Mouse (Mus musculus) liver, adult 2 months (tissue): ENCODE data around the gene Hist1h1d. TPM values are rescaled to one million over a fixed set of nuclear protein-coding genes. Genes with fewer than 3 reads are reported as not detected.
"Not testable (repeated sequence)": the region's sequence is repeated elsewhere in the genome, so short reads cannot be mapped to it uniquely, and the experiment has no call there.

Experiments
- DNase-seq: peaks from one replicate; pipeline ENCODE4 v3.0.0-alpha.2; 2011; ENCODE audit warnings: low read depth, low spot score; ENCODE audit errors: extremely low read depth
- H3K27ac ChIP-seq: fragments of 200-500 bp; replicated peaks from 2 replicates; pipeline ENCODE4 v1.5.1; 2012; ENCODE audit warnings: low read depth, mild to moderate bottlenecking, control low read depth, inconsistent platforms, low read length; ENCODE audit not compliant: insufficient read depth
- H3K27me3 ChIP-seq: fragments of 200-500 bp; 2 replicates; pipeline ENCODE4 v1.6.1; 2012; ENCODE audit warnings: mild to moderate bottlenecking, moderate library complexity, low read length, inconsistent platforms; ENCODE audit not compliant: control insufficient read depth, insufficient read depth
- H3K36me3 ChIP-seq: fragments of 200-500 bp; 2 replicates; pipeline ENCODE4 v1.6.1; 2012; ENCODE audit warnings: low read length, inconsistent platforms; ENCODE audit not compliant: control insufficient read depth, insufficient read depth
- H3K4me1 ChIP-seq: fragments of 200-500 bp; 2 replicates; pipeline ENCODE4 v1.6.1; 2011; ENCODE audit warnings: low read length; ENCODE audit not compliant: control insufficient read depth, insufficient read depth
- H3K4me3 ChIP-seq: fragments of 200-500 bp; 2 replicates; pipeline ENCODE4 v1.5.1; 2011; ENCODE audit warnings: low read depth, mild to moderate bottlenecking, control low read depth, low read length, moderate library complexity; ENCODE audit not compliant: insufficient read depth
- H3K79me2 ChIP-seq: fragments of 200-500 bp; 2 replicates; pipeline ENCODE4 v1.6.1; 2012; ENCODE audit warnings: inconsistent platforms, mild to moderate bottlenecking, low read length, moderate library complexity; ENCODE audit not compliant: control insufficient read depth, insufficient read depth
- H3K9ac ChIP-seq: fragments of 200-500 bp; 2 replicates; pipeline ENCODE4 v1.6.1; 2012; ENCODE audit warnings: low read depth, mild to moderate bottlenecking, control low read depth, inconsistent platforms, low read length
- CTCF ChIP-seq: fragments of 200-500 bp; IDR thresholded peaks from 2 replicates; pipeline ENCODE4 v1.5.1; 2011; ENCODE audit warnings: low read depth, low read length, control low read depth
- POLR2A ChIP-seq: fragments of 200-500 bp; IDR thresholded peaks from 2 replicates; pipeline ENCODE4 v1.6.1; 2011; ENCODE audit warnings: low read length, control low read depth; ENCODE audit not compliant: insufficient read depth; ENCODE audit errors: extremely low read depth
- WGBS: fragments of 180-500 bp; shearing (Covaris S2); methylation state at CpG from one replicate; pipeline ENCODE4 v1.1.7; 2018; 5-methylcytosine and 5-hydroxymethylcytosine counted together
- polyA plus RNA-seq: library from polyadenylated mRNA; depleted of rRNA; stranded (reverse); fragments of >200 nt; gene quantifications from 2 replicates; pipeline ENCODE4 v1.2.3, GENCODE M21; 2012
- total RNA-seq: library from RNA; depleted of rRNA; stranded (reverse); fragments of >200 nt; gene quantifications from 2 replicates; pipeline ENCODE4 v1.2.3, GENCODE M21; 2014

Gene Hist1h1d
- total and polyA plus RNA-seq, 2 experiments = 0.02 to 3.0 TPM

DNA sequence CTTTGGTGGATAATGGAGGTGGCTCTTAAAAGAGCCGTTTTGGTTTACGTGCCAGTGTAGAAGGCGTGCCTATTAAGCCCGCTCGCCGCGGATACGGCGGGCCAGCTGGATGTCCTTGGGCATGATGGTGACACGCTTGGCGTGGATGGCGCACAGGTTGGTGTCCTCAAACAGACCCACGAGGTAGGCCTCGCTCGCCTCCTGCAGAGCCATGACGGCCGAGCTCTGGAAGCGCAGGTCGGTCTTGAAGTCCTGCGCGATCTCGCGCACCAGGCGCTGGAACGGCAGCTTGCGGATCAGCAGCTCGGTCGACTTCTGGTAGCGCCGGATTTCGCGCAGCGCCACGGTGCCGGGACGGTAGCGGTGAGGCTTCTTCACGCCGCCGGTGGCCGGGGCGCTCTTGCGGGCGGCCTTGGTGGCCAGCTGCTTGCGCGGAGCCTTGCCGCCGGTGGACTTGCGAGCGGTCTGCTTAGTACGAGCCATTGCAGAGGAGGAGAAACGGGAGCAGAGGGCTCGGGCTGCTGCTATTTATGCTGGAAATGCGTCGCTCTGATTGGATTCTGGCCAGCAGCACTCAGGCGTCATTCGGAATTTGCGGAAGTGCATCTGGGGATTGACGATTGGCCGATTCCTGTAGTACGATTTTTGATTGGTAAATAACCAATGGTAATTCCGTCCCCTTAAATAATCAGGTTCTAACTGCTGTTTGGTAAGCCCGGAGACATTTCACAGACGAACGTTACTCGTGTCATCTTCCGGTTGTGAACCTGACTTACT, 9.0 kb downstream of the Hist1h1d start, which contains the start of gene Hist1h3e:
Gene Hist1h3e (minus strand): TSS at position 487 of the 777 bp plus-strand sequence.
- H3K27me3 ChIP-seq, H3K36me3 ChIP-seq, H3K79me2 ChIP-seq, H3K4me1 ChIP-seq: not testable (repeated sequence)
- H3K27ac ChIP-seq = peak within 1 kb of the TSS; percentile 90
- WGBS = under 1% methylated on average over 60 of the region's 67 CpGs
- DNase-seq = peak; percentile 99
- peak within 1 kb of the TSS; percentile 61 for H3K4me3 ChIP-seq
- TF ChIP-seq POLR2A = peak; percentile 94
- H3K9ac ChIP-seq = peak within 1 kb of the TSS; percentile 71

DNA sequence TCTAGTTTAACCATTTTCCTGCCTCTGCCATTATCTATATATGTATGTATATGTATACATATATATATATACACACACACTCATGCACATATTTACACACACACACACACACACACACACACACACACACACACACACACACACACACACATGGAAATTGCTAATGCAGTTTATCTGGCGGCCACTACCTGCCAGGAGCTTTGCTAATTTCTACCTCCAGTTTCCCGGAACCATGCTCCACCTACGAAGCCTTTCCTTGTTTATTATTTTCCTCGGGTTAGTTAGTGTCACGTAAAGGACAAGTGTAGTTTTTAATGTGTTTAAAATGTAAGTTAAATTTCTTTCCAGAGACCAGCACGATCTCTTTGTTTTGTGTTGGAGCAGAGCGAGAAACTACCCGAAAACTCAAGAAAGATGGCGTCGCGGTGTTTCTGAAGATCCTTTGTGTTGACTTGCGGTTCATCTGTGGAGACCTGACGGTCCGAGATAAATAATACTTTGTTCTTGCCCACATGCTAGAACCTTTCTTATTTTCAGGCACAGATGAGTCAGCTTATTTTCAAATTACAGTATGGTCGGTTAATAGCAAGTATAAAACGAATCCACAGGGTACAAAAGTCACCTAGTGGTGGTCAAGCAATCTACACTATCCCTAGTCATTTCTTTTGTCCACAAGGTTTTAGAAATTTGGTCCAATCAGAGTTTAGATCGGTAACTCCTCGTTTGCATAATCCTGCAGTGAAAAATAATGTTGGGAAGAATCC, 9.8 kb downstream of the Hist1h1d start:
- H3K27ac ChIP-seq = peak overlapping the region; percentile 90
- peak; percentile 82 for DNase-seq
- peak; percentile 19; the same call in 1 of the 2 replicates for TF ChIP-seq CTCF
- no peak for TF ChIP-seq POLR2A
- H3K4me1 ChIP-seq = 0 out of 2 replicates have a peak, but pooled peaks cover 4% of the 10 kb centered on the region
- peak overlapping the region; percentile 56 for H3K4me3 ChIP-seq
- no peaks in the 10 kb centered on the region for H3K36me3 ChIP-seq
- H3K27me3 ChIP-seq = no peaks in the 10 kb centered on the region
- H3K9ac ChIP-seq = peak overlapping the region; percentile 61
- WGBS = 1% methylated on average over 18 of the region's 18 CpGs
- H3K79me2 ChIP-seq = no peaks in the 10 kb centered on the region

DNA sequence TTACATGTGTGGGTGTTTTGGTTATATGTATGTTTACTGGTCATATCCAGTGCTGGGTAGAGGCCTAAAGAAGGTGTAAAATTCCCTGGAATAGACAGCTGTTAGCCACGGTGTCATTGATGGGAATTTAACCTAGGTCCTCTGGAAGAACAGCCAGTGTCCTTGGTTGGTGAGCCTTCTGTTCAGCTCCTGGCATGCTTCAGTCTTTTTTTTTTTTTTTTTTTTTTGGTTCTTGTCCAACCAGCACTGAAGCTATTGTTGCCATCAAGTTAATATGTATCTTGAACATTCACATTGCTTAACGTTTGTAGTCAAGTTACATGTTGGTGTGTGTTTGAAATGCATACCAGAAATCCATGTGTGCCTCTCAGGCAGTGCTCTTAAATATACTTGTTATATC, 11.4 kb downstream of the Hist1h1d start:
- no peak for DNase-seq
- Histone ChIP-seq H3K4me1 (0 out of 2 replicates have a peak, but pooled peaks cover 4% of the 10 kb centered on the region), H3K9ac (no peak overlapping the region), H3K27me3 (no peaks in the 10 kb centered on the region), H3K79me2 (no peaks in the 10 kb centered on the region), H3K36me3 (no peaks in the 10 kb centered on the region), H3K4me3 (no peak overlapping the region), H3K27ac (no peak overlapping the region)
- TF ChIP-seq CTCF (no peak), POLR2A (no peak)
- 62% methylated on average over 2 of the region's 2 CpGs for WGBS

DNA sequence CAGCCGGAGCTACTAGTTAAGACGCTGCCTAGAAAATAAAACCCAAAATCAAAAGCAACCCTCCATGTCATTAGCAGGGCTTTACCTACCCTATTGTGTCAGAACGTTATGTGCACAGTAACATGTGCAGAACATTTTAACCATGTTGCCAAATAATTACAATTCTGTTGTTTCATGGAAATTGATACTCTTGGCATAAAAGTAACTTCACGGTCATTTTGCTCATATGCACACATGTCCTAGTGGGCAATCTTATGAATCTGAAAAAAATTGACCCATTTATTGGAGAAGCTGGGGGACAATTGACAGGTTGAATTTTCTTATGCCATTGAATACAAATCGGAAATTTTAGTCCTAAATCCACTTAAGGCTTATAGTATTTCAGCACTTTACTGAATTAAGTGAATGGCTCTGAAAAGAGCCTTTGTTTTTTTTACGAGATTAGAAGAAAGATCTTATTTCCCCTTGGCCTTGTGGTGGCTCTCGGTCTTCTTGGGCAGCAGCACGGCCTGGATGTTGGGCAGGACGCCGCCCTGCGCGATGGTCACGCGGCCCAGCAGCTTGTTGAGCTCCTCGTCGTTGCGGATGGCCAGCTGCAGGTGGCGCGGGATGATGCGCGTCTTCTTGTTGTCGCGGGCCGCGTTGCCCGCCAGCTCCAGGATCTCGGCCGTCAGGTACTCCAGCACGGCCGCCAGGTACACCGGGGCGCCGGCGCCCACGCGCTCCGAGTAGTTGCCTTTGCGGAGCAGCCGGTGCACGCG, 17.4 kb downstream of the Hist1h1d start:
- Histone ChIP-seq H3K4me3 (peak overlapping the region; percentile 41; the same call in 1 of the 2 replicates), H3K27ac (peak overlapping the region; percentile 58), H3K9ac (peak overlapping the region; percentile 79), H3K4me1 (peaks cover 12% of the 10 kb centered on the region; the same call in 1 of the 2 replicates)
- DNase-seq, H3K36me3 ChIP-seq, H3K27me3 ChIP-seq, H3K79me2 ChIP-seq: not testable (repeated sequence)
- WGBS = 5% methylated on average over 29 of the region's 41 CpGs

DNA sequence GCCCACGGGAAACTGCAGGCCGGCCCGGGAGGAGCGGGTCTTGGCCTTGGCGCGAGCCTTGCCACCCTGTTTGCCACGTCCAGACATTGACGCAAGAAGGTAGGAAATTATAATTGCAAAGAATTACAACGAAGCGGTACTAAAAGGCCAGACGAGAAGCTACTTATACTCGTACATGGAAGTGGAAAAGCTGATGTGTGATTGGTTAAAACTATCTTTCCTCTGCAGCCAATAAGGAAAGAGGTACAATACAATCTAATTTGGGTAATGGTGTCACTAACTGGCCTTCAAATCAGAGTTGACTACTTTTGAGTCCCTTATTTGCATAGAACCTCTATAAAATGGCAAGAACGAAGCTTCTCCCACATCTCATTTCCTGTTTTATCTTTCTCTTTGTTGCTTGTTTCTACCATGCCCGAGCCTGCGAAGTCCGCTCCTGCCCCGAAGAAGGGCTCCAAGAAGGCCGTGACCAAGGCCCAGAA, 18.0 kb downstream of the Hist1h1d start, which contains the start of the genes Hist1h2ae and Hist1h2bg:
Gene Hist1h2ae (minus strand): TSS at position 199 of the 482 bp plus-strand sequence.
Gene Hist1h2bg (plus strand): TSS at position 375 of the 482 bp plus-strand sequence.
- Histone ChIP-seq H3K27me3 (no peaks in the 10 kb centered on the region), H3K79me2 (no peaks in the 10 kb centered on the region), H3K36me3 (no peaks in the 10 kb centered on the region), H3K9ac (peak within 1 kb of the TSS; percentile 79), H3K27ac (peak within 1 kb of the TSS; percentile 73), H3K4me3 (peak within 1 kb of the TSS; percentile 58; the same call in 1 of the 2 replicates), H3K4me1 (peaks cover 14% of the 10 kb centered on the region; the same call in 1 of the 2 replicates)
- DNase-seq = peak; percentile 99
- TF ChIP-seq CTCF (no peak), POLR2A (0 out of 2 replicates have a peak, but pooled peaks have one; percentile 47)
- under 1% methylated on average over 18 of the region's 18 CpGs for WGBS

DNA sequence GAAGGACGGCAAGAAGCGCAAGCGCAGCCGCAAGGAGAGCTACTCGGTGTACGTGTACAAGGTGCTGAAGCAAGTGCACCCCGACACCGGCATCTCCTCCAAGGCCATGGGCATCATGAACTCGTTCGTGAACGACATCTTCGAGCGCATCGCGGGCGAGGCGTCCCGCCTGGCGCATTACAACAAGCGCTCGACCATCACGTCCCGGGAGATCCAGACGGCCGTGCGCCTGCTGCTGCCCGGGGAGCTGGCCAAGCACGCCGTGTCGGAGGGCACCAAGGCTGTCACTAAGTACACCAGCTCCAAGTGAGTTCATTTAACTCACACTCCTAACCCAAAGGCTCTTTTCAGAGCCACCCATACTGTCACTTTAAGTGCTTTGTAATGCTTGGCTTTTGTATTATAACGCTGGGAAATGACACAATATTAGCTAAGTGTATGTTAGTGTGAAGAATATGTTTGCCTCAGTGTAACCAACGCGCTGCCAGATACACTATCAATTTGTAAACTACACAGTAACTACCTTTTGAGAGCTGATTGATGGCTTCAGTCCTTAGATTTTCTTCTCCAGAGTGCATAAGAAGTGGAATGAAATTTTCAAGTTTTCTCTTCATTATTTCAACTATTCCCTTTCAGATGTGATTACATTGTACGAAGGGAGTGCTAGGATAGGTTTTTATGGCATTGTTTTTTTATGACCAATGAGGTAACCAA, 18.6 kb downstream of the Hist1h1d start:
- not testable (repeated sequence) for H3K27me3 ChIP-seq, H3K79me2 ChIP-seq, DNase-seq, H3K36me3 ChIP-seq
- H3K4me1 ChIP-seq = peaks cover 15% of the 10 kb centered on the region; the same call in 1 of the 2 replicates
- peak overlapping the region; percentile 34; the same call in 1 of the 2 replicates for H3K9ac ChIP-seq
- whole genome bisulfite sequencing = under 1% methylated on average over 17 of the region's 34 CpGs
- H3K4me3 ChIP-seq = peak overlapping the region; percentile 58; the same call in 1 of the 2 replicates
- H3K27ac ChIP-seq = peak overlapping the region; percentile 73
